Comparison of ENCODE assay signal across 17 mouse cellular contexts in genomic region chr16:93957402-93957801, GRCm38 (mm10). TPM values are rescaled to one million over a fixed set of nuclear protein-coding genes. Genes with fewer than 3 reads are reported as not detected.
DNase-seq lines count a peak whose midpoint lies in the region; ATAC-seq and TF ChIP-seq lines count a peak whose summit lies in the region.
"Had no signal": no experiment of that assay in that cellular context is flagged by ENCODE, and none has a peak within 500 bp of the region (broad histone marks: within the 10 kb centered on the region; RNA-seq: fewer than 3 reads in every experiment).

No protein-coding gene starts in this region.

- H3K4me3 ChIP-seq in forebrain, embryonic 14.5 days (ENCODE audit: low read depth, low read length) = no peak overlapping the region
- H3K4me3 ChIP-seq in forebrain, embryonic 11.5 days (ENCODE audit: low read depth, low read length) = no peak overlapping the region
- no peak overlapping the region for H3K4me3 ChIP-seq in midbrain, postnatal 0 days (ENCODE audit: low read depth, low read length)
- H3K4me3 ChIP-seq in midbrain, embryonic 10.5 days = no peak overlapping the region
- no peak overlapping the region for H3K4me3 ChIP-seq in heart, embryonic 11.5 days (ENCODE audit: low read depth, low read length)
- no peak overlapping the region for H3K4me3 ChIP-seq in heart, embryonic 12.5 days
- H3K4me3 ChIP-seq: heart, adult 2 months; limb, embryonic 12.5 days had no signal

- H3K27me3 ChIP-seq in forebrain, embryonic 14.5 days (replicated peaks; ENCODE audit: control insufficient read depth, insufficient read depth, low read length) = no peaks in the 10 kb centered on the region
- H3K27me3 ChIP-seq in forebrain, embryonic 11.5 days (ENCODE audit: control insufficient read depth, insufficient read depth, low read length) = no peaks in the 10 kb centered on the region
- no peaks in the 10 kb centered on the region for H3K27me3 ChIP-seq in midbrain, postnatal 0 days (ENCODE audit: insufficient read depth, low read length)
- H3K27me3 ChIP-seq in midbrain, embryonic 10.5 days (ENCODE audit: low read depth, poor library complexity, severe bottlenecking) = no peaks in the 10 kb centered on the region
- H3K27me3 ChIP-seq in heart, embryonic 11.5 days (ENCODE audit: control insufficient read depth, insufficient read depth, low read length) = no peaks in the 10 kb centered on the region
- no peaks in the 10 kb centered on the region for H3K27me3 ChIP-seq in heart, embryonic 12.5 days (replicated peaks)

- no peak for ATAC-seq in forebrain, embryonic 14.5 days
- ATAC-seq in forebrain, embryonic 11.5 days (replicated peaks; ENCODE audit: low FRiP score) = no peak
- no peak for ATAC-seq in midbrain, postnatal 0 days (ENCODE audit: low FRiP score)
- ATAC-seq in heart, embryonic 11.5 days (replicated peaks; ENCODE audit: insufficient number of reproducible peaks, low FRiP score, low TSS enrichment) = no peak
- no peak for ATAC-seq in heart, embryonic 12.5 days (ENCODE audit: insufficient number of reproducible peaks, low FRiP score)
- ATAC-seq: midbrain, embryonic 16.5 days had no signal

- no peak overlapping the region for H3K9ac ChIP-seq in forebrain, embryonic 14.5 days (ENCODE audit: low read length)
- no peak overlapping the region for H3K9ac ChIP-seq in forebrain, embryonic 11.5 days (ENCODE audit: low read length)
- H3K9ac ChIP-seq in midbrain, postnatal 0 days (replicated peaks; ENCODE audit: low read length, poor library complexity, severe bottlenecking) = no peak overlapping the region
- no peak overlapping the region for H3K9ac ChIP-seq in heart, embryonic 11.5 days (ENCODE audit: low read depth, low read length)
- no peak overlapping the region for H3K9ac ChIP-seq in heart, embryonic 12.5 days
- H3K9ac ChIP-seq: limb, embryonic 12.5 days had no signal

- no peaks in the 10 kb centered on the region for H3K4me1 ChIP-seq in forebrain, embryonic 14.5 days (ENCODE audit: control insufficient read depth, insufficient read depth, low read length)
- no peaks in the 10 kb centered on the region for H3K4me1 ChIP-seq in forebrain, embryonic 11.5 days (replicated peaks; ENCODE audit: control insufficient read depth, insufficient read depth, low read length)
- H3K4me1 ChIP-seq in midbrain, postnatal 0 days (ENCODE audit: insufficient read depth, low read length) = no peaks in the 10 kb centered on the region
- H3K4me1 ChIP-seq in midbrain, embryonic 10.5 days = no peaks in the 10 kb centered on the region
- no peaks in the 10 kb centered on the region for H3K4me1 ChIP-seq in heart, embryonic 11.5 days (ENCODE audit: control insufficient read depth, insufficient read depth, low read length)
- no peaks in the 10 kb centered on the region for H3K4me1 ChIP-seq in heart, embryonic 12.5 days (replicated peaks)

- H3K27ac ChIP-seq in forebrain, embryonic 14.5 days (ENCODE audit: low read depth, low read length) = no peak overlapping the region
- H3K27ac ChIP-seq in forebrain, embryonic 11.5 days (ENCODE audit: low read depth, low read length) = no peak overlapping the region
- no peak overlapping the region for H3K27ac ChIP-seq in midbrain, postnatal 0 days (ENCODE audit: low read depth, low read length)
- H3K27ac ChIP-seq in midbrain, embryonic 10.5 days (replicated peaks) = no peak overlapping the region
- H3K27ac ChIP-seq in heart, embryonic 11.5 days (ENCODE audit: low read depth, low read length) = no peak overlapping the region
- no peak overlapping the region for H3K27ac ChIP-seq in heart, embryonic 12.5 days (ENCODE audit: poor library complexity, severe bottlenecking)
- H3K27ac ChIP-seq: heart, adult 2 months; limb, embryonic 12.5 days had no signal

- no peaks in the 10 kb centered on the region for H3K9me3 ChIP-seq in forebrain, embryonic 14.5 days (replicated peaks; ENCODE audit: control insufficient read depth, low read length)
- no peaks in the 10 kb centered on the region for H3K9me3 ChIP-seq in forebrain, embryonic 11.5 days (ENCODE audit: control insufficient read depth, low read length)
- H3K9me3 ChIP-seq in midbrain, postnatal 0 days (ENCODE audit: low read length) = no peaks in the 10 kb centered on the region
- H3K9me3 ChIP-seq in midbrain, embryonic 10.5 days (replicated peaks) = no peaks in the 10 kb centered on the region
- no peaks in the 10 kb centered on the region for H3K9me3 ChIP-seq in heart, embryonic 11.5 days (replicated peaks; ENCODE audit: control insufficient read depth, low read length)
- H3K9me3 ChIP-seq in heart, embryonic 12.5 days (replicated peaks) = no peaks in the 10 kb centered on the region
- H3K9me3 ChIP-seq: limb, embryonic 12.5 days had no signal

- DNase-seq in forebrain, embryonic 14.5 days (ENCODE audit: low spot score) = peak; percentile 24
- no peak for DNase-seq in forebrain, embryonic 11.5 days (ENCODE audit: low spot score)
- DNase-seq in midbrain, postnatal 0 days (ENCODE audit: low spot score) = peak; percentile 65
- DNase-seq in midbrain, embryonic 10.5 days (ENCODE audit: low spot score) = no peak
- DNase-seq in kidney, postnatal 10 days = peak; percentile 71
- DNase-seq in adipocyte (ENCODE audit: low spot score) = no peak
- DNase-seq: B cell, adult 2 months; heart, adult 2 months; heart, postnatal 36 days; thymus, adult 18-20 months had no signal

- no peak overlapping the region for H3K4me2 ChIP-seq in forebrain, embryonic 14.5 days (ENCODE audit: low read length)
- no peak overlapping the region for H3K4me2 ChIP-seq in forebrain, embryonic 11.5 days (ENCODE audit: low read depth, low read length, severe bottlenecking)
- no peak overlapping the region for H3K4me2 ChIP-seq in midbrain, postnatal 0 days (ENCODE audit: low read depth, low read length, poor library complexity, severe bottlenecking)
- no peak overlapping the region for H3K4me2 ChIP-seq in heart, embryonic 11.5 days
- no peak overlapping the region for H3K4me2 ChIP-seq in heart, embryonic 12.5 days
- H3K4me2 ChIP-seq: limb, embryonic 12.5 days had no signal

- TF ChIP-seq CTCF in midbrain, postnatal 0 days (IDR thresholded peaks at IDR 0.05) = no peak

- 78% methylated on average over 12 of the region's 12 CpGs for WGBS in forebrain, embryonic 14.5 days
- 90% methylated on average over 12 of the region's 12 CpGs for WGBS in forebrain, embryonic 11.5 days
- WGBS in midbrain, postnatal 0 days = 63% methylated on average over 12 of the region's 12 CpGs
- 91% methylated on average over 12 of the region's 12 CpGs for WGBS in midbrain, embryonic 10.5 days
- WGBS in heart, embryonic 11.5 days (ENCODE audit: insufficient replicate concordance) = 76% methylated on average over 12 of the region's 12 CpGs
- WGBS in heart, embryonic 12.5 days = 77% methylated on average over 12 of the region's 12 CpGs

- H3K36me3 ChIP-seq in forebrain, embryonic 14.5 days (ENCODE audit: control insufficient read depth, insufficient read depth, low read length) = no peaks in the 10 kb centered on the region
- H3K36me3 ChIP-seq in forebrain, embryonic 11.5 days (ENCODE audit: control insufficient read depth, insufficient read depth, low read length) = no peaks in the 10 kb centered on the region
- no peaks in the 10 kb centered on the region for H3K36me3 ChIP-seq in midbrain, postnatal 0 days (ENCODE audit: insufficient read depth, low read length)
- no peaks in the 10 kb centered on the region for H3K36me3 ChIP-seq in midbrain, embryonic 10.5 days
- H3K36me3 ChIP-seq in heart, embryonic 11.5 days (ENCODE audit: control insufficient read depth, insufficient read depth, low read length) = no peaks in the 10 kb centered on the region
- H3K36me3 ChIP-seq in heart, embryonic 12.5 days = no peaks in the 10 kb centered on the region
- H3K36me3 ChIP-seq: limb, embryonic 12.5 days had no signal

RNA-seq across cellular contexts. Expression of gene Cldn14, which starts 51.2 kb away (rescaled TPM):
- polyA plus RNA-seq in forebrain, embryonic 14.5 days (2014; fragmentation: Nextera tagmentation; extraction: Ambion mirVana) = not detected in 2 replicates
- polyA plus RNA-seq in forebrain, embryonic 11.5 days (2014; fragmentation: Nextera tagmentation; extraction: Ambion mirVana) = not detected in 2 replicates
- total RNA-seq in midbrain, postnatal 0 days (2014; rRNA removed) = 0.76 TPM in 1 of 2 replicates, not detected in the other
- polyA plus RNA-seq in midbrain, postnatal 0 days (2015; fragmentation: Nextera tagmentation; extraction: Ambion mirVana) = 0.12 TPM in 1 of 2 replicates, not detected in the other
- polyA plus RNA-seq in midbrain, embryonic 10.5 days (2016; fragmentation: Nextera tagmentation; extraction: Ambion mirVana) = not detected in 2 replicates
- 0.13 TPM in 1 of 2 replicates, not detected in the other for polyA plus RNA-seq in heart, embryonic 11.5 days (2014; fragmentation: Nextera tagmentation; extraction: Ambion mirVana)
- polyA plus RNA-seq in heart, embryonic 12.5 days (2016; fragmentation: Nextera tagmentation; extraction: Ambion mirVana) = not detected in 2 replicates
- total RNA-seq: heart, adult 2 months; heart, postnatal 36 days; MEL had no signal
- polyA plus RNA-seq: heart, adult 2 months; limb, embryonic 12.5 days; lung, embryonic 16.5 days; midbrain, embryonic 16.5 days; spleen, adult 2 months had no signal

Comparison
In these comparisons a context has a peak if more than half of its experiments do, and no peak if none do; other contexts are left out.
1. DNase-seq: peak in forebrain, embryonic 14.5 days (single experiment), midbrain, postnatal 0 days (single experiment) and kidney, postnatal 10 days (single experiment); none in forebrain, embryonic 11.5 days (single experiment), midbrain, embryonic 10.5 days (single experiment) and adipocyte (single experiment).